Mouse (Mus musculus): ENCODE results near the gene Zfp131.

The Zfp131 gene

DNA sequence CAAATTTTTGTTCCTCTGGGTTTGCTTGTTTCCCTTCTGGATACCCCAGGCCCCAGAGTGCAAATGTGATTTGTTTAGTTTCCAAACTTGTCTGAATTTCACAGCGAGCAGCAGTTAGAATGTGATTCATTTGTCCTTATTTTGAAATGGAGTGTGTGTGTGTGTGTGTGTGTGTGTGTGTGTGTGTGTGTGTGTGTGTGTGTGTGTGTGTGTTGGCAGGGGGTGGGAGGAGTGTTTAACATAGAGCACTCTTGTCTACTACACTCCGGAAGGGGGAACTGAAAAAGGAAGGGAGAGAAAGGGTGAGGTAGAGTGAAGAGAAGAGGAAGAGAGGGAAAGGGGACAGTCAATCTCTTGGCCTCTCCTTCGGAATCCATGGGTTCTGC is 36.1 kb downstream of the Zfp131 start:
- DNase-seq = no peak

DNA sequence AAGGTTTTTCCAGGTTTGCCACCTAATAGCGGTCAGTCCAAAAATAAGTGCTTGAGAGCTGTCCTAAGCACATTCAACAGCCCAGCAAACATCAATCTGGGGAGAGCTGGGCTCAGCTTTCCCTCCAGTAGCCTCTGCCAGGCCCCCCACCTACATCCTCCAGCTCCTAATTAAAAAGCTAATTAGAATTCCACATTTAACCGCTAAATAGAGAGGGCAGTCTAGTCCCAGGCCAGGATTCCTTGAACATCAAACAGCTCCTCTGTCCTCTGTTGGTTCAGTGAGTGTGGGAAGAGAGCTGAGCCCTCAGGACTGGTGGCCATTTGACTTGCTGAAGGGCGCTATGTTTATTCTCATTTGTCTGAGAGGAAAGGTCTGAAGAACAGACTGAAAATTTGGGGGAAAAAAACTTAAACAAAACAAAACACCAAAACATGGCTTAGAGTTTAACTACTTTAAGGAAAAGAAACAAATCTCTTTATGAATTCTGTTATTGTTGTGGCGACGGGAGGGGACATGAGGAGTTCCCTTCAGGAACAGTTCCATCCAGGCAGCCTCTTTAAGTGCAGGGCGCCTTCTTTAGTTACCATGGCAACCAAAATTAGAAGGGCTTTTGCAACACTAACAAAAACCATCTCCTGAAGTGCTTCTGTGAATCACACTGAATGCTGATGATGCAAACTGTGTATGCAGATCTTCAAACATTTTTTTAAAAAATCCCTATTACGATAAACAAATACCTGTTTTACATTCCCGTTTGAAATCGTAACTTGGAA is 36.6 kb downstream of the Zfp131 start:
- DNase-seq = no peak

DNA sequence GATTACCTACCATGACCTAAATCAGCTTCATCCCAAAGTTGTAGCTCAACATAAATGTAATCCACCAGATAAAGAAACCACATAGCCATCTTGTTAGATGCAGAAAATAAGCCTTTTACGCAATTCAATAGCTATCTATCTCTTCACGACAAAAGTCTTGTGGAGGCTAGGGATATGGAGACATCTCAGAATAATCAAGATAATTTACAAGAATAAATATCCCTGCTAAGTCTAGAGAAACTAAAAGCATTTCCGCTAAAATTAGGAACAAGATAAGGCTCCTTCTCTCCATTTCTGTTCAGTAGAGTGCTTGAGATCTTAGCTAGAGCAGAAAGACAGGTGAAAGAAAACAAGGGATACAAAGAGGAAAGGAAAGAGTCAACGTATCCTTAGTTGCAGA is 43.8 kb downstream of the Zfp131 start:
- DNase-seq = no peak

DNA sequence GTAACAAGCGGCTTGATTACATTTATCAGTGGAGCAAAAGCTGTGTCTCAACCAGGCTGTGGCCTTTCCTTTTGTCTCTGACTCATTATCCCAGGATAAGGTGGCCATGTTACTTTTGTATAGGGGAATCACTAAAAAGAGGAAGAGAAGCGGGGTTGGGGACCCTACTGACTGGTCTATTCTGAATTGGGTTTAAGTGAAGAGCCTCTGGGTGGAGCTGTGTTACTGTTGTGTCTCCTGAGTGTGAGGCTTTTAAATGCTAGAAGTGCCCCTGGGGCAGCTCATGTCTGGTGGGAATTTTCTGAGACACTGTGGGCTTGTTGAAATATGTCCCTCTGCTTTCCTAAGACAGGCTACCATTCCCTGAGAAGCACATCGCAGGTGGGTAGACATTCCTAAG is 47.2 kb downstream of the Zfp131 start:
- no peak for DNase-seq

DNA sequence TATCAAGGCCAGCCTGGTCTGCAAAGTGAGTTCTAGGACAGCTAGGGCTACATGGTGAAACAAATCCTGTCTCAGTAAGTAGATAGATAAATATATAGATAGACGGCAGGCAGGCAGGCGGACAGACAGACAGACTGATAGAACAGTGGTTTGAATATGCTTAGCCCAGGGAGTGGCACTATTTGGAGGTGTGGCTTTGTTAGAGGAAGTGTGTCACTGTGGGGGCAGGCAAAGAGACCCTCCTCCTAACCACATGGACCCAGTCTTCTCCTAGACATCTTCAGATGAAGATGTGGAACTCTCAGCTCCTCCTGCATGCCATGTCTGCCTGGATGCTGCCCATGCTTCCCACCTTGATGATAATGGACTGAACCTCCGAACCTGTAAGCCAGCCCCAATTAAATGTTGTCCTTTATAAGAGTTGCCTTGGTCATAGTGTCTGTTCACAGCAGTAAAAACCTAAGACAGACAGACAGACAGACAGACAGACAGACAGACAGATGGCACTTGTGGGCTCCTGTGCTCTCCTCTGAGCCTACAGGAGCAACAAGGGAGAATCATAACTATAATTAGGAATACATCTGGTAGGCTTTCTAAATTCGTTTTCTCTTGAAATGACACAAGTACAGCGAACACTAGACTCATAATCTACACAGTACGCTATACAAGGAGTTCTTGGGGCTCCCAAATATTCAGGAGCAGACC is 47.8 kb downstream of the Zfp131 start:
- DNase-seq = no peak

DNA sequence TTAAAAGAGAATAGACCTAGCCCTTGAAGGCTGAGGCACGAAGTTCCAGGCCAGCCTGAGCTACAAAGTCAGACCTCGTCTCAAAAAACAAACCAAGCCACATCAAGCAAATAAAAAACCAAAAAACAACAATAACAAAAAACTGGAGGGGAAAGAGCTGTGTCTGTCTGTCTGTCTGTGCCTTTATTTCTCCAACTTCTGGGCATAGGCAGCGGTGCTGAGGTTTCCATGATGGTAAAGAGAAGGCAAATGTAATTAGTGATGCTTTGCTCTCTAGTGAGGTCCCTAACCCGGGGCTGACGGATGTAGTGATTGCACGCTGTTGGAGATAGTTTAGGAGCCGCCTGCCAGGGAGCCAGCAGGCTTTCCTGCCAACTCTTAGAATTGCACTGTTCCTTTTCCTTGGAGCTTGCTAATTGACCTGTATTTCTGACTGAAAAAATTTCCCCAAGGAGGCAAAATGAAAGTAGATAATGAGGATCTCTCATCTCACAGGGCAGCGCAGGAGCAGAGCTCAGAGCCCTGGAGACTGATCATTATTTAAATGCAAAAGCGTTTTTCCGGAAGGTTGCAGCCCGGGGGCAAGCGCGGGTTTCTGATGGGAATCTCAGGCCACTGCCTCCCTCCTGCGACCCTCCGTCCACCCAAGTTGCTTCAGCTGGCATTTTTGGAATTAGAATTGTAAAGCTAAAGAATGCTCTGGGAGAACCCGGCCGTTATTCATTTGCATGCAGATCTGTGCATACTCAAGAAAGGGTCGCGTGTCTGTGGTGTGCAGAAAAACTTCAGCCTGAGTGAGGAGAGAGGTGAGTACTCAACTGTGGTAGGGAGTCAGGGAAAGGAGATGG is 49.1 kb downstream of the Zfp131 start:
- DNase-seq = no peak

DNA sequence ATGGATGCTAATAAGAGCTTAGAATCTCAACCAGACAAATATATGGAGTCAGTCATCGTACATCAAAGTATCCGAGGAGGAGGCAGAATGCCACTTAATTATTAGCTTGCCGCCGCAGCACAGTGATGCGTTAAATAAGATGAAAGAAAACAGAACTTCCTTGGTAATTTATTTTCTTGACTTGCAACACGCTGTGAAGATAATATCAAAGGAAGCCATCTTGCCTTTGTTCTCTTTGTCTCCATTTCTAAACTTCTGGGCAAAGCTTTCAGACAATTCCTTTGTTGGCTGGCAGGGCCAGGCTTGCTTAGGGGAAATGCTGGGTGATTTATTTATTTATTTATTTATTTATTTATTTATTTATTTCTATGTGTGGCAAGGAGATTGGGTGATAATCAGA is 59.2 kb downstream of the Zfp131 start:
- no peak for DNase-seq

DNA sequence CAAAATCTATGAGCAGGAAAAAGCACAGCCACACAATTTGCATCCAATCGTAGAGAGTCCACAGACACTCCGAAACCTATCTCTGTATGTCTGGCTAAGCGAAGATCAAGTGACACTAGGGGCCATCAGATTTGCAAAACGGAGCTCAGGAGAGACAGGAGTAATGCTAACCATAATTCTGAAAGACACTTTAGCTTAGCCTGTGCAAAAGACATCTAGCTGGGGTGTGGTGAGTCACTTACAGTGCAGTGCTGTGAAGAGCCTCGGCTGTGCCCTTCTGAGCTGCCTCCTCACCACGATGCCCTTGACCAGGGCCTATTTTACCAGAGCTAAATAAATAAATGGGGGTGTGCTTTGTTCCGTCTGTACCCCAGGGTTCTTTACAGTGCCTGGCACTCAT is 61.3 kb downstream of the Zfp131 start:
- no peak for DNase-seq

DNA sequence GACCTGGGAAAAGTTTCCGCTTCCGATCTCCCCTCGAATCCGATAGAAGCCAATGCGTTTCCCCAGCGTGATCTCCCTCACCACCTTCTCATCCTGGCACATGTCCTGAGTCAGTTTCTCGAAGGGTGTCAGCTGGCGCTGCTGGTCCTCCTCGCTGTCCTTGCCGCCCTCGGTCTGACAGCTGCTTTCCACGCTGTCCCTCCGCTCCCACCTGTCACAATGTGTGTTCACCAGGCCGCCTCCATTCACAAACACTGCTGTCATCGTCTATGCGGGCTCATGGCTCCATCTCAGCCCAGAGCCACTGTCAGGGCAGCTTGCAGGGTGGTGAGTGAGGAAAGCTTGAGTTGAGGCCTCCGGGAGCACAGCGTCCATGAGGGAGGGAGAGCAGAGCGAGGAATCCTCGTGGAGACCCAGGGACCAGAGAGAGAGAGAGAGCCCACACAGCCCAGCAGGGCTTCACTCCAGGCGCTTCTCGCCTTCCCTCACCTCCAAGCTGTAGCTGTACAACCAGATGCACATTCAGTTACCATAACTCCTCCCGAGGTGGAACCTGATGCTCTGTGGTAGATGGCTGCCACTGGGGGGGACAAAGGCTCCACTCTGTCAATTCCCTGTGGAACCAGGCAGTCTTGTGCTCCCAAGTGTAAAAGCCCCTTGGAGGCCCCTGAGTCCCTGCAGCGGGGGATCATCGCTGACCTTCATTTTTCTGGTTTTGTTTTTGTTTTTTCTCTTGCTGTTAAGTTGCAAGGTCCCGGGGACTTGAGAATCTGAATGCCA is 62.9 kb downstream of the Zfp131 start:
- DNase-seq = no peak

DNA sequence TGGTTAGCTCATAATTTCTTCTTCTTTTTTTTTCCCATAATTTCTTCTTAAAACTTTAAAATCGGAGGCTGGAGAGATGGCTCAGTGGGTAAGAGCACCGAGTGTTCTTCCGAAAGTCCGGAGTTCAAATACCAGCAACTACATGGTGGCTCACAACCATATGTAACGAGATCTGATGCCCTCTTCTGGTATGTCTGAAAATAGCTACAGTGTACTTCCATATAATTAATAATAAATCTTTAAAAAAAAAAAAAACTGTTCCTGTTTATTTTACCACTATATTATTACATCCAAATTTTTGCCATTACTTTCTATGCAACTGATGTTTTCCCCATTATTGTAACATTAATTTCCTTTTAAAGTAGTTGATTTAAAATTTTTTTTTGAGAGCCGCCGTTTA is 66.1 kb downstream of the Zfp131 start:
- DNase-seq = peak; percentile 48

DNA sequence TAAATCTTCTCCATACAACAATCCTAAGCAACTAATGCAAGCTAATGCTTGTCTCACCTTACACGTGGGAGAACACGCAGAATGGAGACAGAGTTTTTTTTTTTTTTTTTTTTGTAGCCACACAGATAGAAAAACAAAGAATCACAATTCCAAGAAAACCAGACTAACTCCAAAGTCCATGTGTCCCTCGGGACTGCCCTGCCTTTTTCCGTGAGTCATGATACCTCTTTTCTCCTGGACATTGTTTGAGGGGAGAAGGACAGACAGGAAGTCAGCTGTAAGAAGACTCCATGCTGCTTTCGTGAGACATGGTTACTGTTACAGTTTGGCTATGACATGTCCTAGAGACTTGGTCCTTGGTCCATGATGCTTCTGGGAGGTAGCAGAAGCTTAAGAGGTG is 67.3 kb downstream of the Zfp131 start:
- peak; percentile 42 for DNase-seq

DNA sequence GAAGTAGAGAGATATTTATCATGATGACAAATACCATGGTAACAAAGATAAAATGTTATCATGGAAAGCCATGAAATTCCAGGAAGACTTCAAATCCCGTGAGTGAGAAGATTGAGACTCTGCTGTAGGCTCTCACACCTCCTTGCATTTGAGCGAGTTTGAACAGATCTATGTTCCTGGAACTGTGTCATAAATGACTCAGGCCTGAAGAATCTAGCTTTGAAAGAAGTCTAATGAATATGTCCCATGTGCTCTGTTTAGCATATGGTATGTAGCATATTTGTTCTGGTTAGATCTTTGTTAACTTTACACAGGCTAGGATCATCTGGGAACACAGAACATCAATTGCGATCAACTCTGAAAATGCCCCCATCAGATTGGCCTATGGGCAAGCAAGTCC is 68.2 kb downstream of the Zfp131 start:
- no peak for DNase-seq

DNA sequence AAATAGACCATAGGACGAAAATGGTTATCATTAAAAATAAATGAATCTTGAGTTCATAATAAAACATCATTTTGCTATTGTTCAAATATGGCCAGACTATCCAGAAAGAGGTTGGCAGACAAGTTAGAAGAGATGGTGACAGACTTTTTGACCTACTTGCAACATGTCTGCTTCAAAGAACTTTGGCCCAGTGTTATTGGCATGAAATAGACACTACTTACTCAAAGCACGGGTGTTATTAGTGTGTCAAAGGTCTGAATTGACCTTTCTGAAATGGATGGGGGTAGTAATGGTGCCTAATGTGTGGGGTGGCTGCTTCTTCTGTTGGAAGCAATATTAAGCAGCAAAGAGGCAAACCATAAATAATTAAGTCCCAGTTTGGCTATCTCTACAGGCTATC is 74.6 kb downstream of the Zfp131 start:
- DNase-seq = no peak

Data from kidney, adult 9 months (tissue).